Mouse (Mus musculus): Measurements from ENCODE around the gene Olfr585.

The Olfr585 gene

DNA sequence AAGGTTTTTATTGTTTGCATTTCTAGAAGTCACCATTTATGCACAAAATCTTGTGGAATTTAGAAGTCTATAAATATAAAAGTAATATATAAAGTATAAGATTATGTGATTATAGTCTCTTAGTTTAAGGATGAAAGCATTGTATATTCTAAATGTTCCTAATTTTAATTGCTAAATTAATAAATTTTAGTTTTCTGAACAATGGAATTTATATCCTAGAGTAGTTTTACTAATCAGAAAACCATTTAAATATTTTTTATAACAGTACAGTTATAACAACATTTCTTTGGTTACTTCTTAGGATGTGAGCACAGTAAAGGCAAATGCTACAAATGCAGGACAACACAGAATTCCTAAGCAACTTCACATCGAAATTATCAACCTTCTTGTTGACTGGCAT, at the start of gene Olfr585:
Olfr585 (plus strand) TSS at position 301 of the 400 bp plus-strand sequence.
- DNase-seq (ENCODE audit: low read depth, low spot score), result no peak

DNA sequence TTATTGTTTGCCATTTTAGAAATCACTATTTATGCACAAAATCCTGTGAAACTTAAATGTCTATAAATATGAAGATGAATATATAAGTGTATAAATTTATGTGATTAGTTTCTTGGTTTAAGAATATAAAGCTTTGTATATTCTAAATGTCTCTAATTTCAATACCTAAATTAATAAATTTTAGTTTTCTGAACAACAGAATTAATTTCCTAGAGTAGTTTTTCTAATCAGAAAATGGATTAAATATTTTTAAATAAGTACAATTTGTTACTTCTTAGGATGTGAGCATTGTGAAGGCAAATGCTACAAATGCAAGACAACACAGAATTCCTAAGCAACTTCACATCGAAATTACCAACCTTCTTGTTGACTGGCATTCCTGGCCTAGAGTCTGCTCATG, 46.5 kb upstream of the Olfr585 start, which contains the start of gene Olfr583:
Olfr583 (plus strand) TSS at position 301 of the 400 bp plus-strand sequence.
- DNase-seq (ENCODE audit: low read depth, low spot score), result no peak

DNA sequence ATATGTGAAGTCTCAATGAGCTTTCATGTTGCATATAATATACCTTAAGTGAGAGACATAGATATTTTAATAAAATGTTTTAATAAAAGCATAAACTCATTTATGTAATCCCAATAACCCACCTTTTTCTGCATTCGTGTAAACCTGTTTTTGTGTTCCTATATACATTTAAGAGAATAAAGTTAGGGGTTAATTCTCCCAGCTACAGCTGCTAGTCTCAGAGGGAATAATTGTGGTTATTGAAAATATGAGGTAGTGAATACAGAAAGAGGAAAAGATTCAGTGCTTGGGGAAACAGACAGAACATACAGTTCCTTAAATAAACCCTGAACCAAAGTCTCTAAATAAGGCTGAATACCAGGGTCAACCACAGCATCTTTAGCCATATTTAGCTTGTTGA, 15.9 kb upstream of the Olfr585 start, which contains the start of gene Olfr584:
Olfr584 (plus strand) TSS at position 301 of the 400 bp plus-strand sequence.
- no peak for DNase-seq (ENCODE audit: low read depth, low spot score)

DNA sequence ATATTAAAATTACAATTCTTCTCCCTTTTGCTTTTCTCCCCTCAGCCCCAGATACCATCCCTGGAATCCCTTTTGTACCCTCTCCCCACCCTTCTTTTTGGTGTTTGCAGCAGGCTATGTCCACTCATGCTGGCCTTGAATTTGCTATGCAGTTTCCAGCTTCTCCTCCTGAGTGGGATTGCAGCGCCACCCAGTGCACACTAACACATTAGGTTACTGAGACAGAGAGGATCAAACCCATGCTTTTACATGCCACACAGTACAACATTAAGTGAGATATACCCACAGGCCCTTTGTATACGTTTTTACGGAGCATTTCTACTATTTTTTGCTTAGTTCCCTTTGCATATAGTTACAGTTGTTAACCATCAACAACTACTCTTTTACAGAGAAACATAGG, 21.9 kb downstream of the Olfr585 start:
- DNase-seq (ENCODE audit: low read depth, low spot score), result no peak

DNA sequence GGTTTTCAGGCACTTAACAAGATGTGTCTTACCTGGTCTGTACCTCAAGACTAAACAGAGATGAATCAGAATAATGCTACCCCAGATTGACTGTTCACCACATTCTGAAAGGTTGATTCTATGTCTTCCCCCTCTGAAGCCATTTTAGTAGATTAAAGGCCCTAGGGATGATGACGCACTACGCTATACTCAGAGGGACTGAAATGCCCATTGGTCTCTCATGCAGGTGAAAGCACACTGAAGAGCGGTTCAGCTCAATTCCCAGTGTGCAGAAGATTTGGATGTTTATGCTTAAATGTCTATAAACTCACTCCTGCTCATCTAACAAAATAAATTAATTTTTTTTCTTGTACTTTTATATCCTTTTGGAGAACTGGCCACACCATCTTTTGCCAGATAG, 28.0 kb downstream of the Olfr585 start, which contains the start of gene Olfr586:
Olfr586 (minus strand) TSS at position 101 of the 400 bp plus-strand sequence.
- no peak for DNase-seq (ENCODE audit: low read depth, low spot score)

DNA sequence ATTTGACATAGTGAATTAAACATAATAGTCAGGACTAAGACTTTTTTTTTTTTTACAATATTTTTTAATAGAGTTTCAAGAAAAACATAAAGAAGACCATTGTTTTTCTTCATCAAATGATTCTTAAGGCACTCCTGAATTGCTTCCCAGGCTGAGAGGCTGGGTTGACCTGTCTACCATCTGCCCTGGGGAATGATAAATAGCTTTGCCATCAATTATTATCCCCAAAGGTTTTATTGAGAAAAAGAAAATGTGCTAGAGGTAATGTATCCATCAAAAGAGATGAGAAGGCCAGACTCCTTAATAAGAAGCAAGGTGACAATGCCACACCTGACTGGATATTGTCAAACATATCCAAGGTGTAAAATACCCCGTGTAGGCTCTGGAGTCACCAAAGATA, 43.1 kb downstream of the Olfr585 start, which contains the start of gene Olfr588-ps1:
Olfr588-ps1 (plus strand) TSS at position 301 of the 400 bp plus-strand sequence.
- no peak for DNase-seq (ENCODE audit: low read depth, low spot score)
